Mouse (Mus musculus): ENCODE data around the gene Hs6st1.

The Hs6st1 gene

GRCm38 (mm10) chr1:36064861-36065760 lies 3.1 kb upstream of the Hs6st1 start:
- DNase-seq (ENCODE audit: low read depth): peak; percentile 82

DNA sequence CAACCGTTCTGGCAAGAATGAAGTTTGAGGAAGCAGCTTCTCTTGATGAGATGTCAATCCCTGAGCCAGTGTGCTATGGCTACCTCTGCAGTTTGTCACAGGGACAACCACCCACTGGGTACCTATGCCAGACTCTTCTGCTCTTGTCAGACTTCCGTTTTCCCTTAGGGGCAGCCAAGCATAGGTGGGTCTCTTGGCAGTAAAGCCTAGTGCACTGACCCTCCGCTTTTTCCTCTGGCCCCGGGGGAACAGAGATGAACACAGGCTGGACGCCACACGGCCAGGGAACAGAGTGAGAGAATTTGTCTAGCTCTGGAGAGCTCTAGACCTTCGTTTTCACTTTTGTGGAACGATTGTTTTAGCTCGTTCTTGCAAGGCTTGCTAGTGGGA lies 2.4 kb upstream of the Hs6st1 start:
- DNase-seq (ENCODE audit: low read depth): no peak

DNA sequence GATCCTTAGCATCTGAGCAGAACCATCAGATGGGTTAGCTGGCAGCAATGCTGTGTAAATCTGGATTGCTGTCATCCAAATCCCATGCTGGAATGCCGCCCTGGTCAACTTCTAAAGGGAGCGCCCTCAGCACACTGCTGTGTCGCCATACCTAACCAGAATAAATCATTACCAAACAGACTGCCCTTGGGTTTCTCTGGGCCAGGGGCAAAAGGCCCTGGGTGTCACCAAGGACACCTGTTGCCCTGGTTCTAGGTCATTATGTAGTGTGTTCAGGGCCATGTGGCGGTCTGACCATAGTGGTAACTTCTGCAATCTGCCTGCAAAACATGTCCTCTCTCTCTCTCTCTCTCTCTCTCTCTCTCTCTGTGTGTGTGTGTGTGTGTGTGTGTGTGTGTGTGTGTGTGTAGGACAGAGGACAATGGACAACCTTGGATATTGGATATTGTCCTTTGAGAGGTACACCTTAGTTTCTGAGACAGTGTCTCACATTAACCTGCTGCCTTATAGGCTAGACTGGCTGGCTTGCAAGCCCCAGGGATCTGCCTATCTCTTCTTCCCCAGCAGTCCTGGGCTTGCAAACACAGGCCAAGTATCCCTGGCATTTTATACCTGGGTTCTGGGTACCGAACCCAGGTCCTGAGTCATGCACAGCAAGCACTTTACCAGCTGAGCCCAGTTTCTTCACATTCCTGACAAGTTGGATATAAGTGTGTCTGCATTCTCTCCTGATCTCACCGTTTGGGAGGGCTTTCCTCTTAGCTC lies 1.8 kb upstream of the Hs6st1 start:
- DNase-seq (ENCODE audit: low read depth): no peak

DNA sequence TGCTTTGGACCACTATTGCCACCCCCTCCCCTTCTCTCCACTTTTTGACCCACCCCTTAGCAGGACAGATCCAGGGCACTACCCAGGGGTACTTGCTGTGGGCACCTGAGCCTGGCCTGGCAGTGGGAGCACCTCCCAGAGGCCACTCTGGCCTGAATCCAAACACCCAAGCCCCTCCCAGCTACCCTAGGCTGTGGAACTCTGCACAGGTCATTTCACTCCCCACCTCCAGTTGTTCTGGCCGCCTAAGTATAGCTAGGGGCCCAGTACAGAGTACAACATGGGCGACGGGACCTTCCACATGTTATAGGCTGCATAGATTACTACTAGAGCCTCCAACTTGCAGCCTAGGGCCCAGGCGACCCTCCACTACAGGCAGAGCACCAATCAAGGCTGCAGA lies 999 bp upstream of the Hs6st1 start:
- no peak for DNase-seq (ENCODE audit: low read depth)

DNA sequence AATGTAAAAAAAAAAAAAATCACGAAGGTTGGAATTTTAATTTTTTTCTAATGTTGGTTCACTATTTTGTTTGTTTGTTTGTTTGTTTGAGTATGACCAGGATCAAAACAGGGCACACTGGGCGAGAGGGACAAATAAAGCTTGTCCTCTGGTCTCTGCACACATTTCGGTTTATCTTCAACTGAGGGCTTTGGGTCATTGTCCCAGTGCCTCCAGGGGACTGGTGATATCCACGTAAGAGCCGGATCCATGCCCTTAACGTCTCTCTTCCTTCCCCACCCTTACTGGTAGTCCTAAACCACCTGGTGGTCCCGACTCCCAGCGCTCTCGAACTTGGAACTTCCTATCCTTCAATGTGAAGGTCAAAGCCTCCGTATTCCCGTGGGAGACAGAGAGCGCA lies 589 bp upstream of the Hs6st1 start:
- no peak for DNase-seq (ENCODE audit: low read depth)

GRCm38 (mm10) chr1:36068531-36069120 lies 426 bp downstream of the Hs6st1 start:
- no peak for DNase-seq (ENCODE audit: low read depth)

DNA sequence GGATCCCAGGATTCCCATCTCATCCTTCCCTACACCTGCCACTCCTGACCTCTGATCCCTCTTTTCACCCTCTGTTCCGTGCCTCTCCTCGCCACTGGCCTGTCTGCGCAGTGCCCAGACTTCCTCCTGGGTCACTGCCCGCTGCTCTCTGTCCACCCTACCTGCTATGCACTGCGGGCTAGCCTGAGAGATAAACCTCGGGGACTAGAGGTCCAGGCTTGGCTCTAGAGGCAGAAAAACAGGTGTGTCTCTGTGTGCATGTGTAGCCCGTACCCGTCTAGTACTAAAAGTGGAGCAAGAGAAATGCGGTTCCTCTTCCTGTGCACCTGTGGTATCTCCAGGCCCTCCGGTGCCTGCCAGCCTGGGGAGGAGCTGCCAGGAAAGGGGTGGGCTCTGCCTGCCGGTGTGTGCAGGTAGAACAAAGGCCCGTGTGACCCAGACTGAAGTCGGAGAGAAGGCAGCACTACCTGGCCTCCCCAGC lies 1.1 kb downstream of the Hs6st1 start:
- no peak for DNase-seq (ENCODE audit: low read depth)

- no peak for DNase-seq (ENCODE audit: low read depth)
Measured at GRCm38 (mm10) chr1:36070190-36070589, 2.0 kb downstream of the Hs6st1 start.

GRCm38 (mm10) chr1:36070740-36071139 lies 2.5 kb downstream of the Hs6st1 start:
- no peak for DNase-seq (ENCODE audit: low read depth)

GRCm38 (mm10) chr1:36071176-36071575 lies 3.0 kb downstream of the Hs6st1 start:
- DNase-seq (ENCODE audit: low read depth): no peak

DNA sequence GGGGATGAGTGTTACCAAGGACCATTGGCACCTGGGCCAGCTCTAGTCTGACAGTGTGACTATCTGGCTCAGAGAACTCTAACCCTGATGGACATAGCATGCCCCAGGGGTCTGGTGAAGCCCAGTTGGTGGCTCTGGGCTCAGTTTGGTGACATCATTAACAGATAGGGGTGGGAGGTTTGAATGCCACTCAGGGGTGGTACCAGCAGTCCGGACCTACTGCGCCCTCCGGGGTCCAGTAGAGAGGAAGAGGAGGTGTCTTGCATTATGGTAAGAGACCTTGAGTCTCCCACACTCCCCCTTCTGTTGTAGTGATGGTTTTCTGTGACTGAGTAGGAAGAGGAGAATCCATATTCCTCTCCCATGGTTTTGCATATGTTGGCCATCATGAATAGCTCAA lies 3.4 kb downstream of the Hs6st1 start:
- DNase-seq (ENCODE audit: low read depth): no peak

DNA sequence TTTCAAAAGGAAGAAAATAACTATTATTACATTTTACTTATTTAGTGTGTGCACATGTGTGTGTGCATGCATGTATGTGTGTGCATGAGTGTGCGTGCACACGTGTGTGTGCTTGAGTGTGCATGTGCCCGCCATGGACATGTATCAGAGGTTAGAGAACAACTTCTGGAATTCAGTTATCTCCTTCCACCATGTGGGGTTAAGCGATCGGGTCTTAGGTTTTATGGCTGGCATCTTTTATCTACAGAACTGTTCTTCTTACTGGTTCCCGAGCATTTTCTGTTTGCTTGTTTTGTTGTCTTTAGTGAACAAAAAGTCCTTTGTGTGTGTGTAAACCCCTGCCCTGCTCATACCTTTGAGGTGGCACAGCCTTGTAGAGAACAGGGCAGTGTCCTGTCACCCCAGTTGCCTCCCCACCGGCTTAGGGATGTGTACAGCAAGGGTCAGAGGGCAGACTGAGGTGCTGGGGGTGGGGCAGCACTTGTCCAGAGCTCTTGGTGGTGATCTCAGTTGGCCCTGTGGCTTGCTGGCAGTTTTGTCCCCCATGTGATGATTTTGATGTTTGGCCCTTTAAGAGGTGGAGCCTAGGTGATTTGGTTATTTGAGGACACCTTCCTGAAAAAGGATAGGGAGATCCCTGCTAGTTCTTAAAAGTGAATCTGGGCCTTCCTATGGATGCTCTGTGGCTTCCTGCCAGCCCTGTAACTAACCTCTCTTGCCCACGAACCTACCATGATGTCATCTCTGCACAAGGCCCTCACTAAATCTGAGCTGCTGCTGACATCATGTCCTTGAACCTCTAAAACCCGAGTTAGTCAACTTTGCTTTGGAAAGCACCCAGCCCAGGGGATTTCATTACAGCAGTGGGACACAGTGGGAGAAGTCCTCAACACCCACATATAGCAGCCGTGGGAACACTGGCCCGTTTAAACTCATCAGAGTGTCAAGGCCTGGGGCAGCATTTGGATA lies 4.7 kb downstream of the Hs6st1 start:
- no peak for DNase-seq (ENCODE audit: low read depth)

- DNase-seq (ENCODE audit: low read depth): no peak
Measured at GRCm38 (mm10) chr1:36073566-36073965, 5.4 kb downstream of the Hs6st1 start.

GRCm38 (mm10) chr1:36074197-36074596 lies 6.0 kb downstream of the Hs6st1 start:
- DNase-seq (ENCODE audit: low read depth): no peak

DNA sequence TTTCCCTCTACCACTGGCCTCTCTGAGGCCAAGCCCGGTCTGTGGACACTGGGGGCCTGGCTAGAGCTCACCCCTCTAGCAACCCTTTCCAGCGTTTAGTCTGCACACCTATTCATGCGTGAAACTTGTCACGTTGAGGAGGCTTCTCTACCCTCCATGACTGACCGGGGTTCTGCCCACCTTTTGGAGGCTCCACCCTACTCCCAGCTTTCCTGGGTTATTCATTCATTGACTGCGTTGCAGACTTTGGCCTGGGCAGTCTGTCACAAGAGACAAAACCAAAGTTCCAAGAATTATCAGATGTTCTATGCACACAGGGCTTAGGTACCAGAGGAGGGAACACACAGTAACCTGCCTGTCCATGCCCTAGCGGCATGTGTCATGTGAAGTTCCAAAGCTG lies 6.8 kb downstream of the Hs6st1 start:
- no peak for DNase-seq (ENCODE audit: low read depth)

GRCm38 (mm10) chr1:36075652-36076051 lies 7.5 kb downstream of the Hs6st1 start:
- no peak for DNase-seq (ENCODE audit: low read depth)

DNA sequence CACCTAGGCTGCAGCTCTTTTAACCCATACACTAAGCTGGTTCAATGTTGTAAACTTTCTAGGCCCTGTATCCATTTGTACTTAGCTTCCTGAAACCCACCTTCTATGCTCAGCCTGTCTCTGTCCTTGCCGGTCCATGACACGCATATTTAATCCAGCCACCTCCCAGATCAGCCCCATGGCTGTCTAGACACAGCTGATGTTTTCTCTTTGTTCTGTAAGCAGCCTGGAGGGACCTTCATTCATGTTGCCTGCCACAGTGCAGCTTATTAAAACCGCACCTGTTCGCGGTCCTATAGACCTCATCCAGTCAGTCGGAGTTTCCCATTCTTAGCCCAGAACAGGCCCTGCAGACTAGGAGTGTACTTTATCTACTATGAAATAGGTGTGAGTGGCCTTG lies 8.9 kb downstream of the Hs6st1 start:
- DNase-seq (ENCODE audit: low read depth): no peak

- no peak for DNase-seq (ENCODE audit: low read depth)
Measured at GRCm38 (mm10) chr1:36078250-36078649, 10.1 kb downstream of the Hs6st1 start.

GRCm38 (mm10) chr1:36079679-36080078 lies 11.5 kb downstream of the Hs6st1 start:
- no peak for DNase-seq (ENCODE audit: low read depth)

DNA sequence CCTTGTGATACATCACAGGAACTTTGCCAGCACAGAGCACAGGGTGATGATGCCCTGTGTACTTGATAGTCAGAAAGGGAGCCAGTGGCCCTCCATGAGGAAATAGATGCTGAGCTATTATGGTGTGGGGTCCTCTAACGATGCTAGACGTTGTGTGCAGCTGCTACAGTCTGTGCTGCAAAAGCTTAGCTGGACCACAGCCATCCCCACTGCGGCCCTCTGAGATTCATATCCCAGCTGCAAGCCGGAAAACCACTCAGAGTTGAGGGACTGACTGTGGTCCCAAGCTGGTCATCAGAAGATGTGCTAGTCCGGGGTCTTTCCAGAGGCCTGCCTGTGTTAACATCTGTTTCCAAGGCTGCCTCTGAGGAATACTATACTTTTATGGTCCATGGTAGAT lies 12.8 kb downstream of the Hs6st1 start:
- no peak for DNase-seq (ENCODE audit: low read depth)

DNA sequence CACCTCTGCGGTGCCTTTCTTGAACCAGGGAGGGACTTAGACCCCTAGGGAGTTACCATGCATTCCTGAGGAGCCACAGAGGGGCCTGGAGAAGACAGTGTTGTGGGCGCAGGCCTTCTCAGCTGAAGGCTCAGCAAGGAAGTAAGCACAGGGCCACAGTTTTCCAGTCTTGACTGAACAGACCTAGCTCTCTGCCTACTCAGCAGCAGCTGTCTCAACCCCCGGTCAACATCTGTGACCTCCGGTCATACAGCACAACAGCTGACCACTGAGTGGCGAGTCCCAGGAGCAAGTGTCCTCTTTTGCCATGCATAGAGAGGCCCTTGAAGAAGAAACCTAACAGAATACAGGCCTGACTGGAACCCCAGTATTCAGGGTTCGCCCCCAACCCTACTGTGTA lies 14.0 kb downstream of the Hs6st1 start:
- no peak for DNase-seq (ENCODE audit: low read depth)

DNA sequence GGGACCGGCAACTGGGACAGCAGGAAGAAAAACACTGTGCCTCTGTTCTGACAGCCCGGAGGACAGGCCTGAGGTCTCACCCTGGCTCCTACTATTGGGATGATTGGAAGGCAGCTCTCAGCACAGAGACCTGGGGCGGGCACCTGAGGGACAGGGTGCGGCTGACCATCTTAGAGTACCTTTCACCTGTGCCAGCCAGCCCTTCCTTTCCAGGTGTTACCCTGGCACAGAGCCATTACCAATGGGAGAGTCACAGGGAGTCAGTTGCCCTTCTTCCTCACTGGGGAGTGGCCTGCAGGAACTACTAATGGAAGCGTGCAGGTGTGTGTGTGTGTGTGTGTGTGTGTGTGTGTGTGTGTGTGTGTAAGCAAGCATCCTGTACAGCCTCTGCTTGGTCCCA lies 15.4 kb downstream of the Hs6st1 start:
- no peak for DNase-seq (ENCODE audit: low read depth)
